Mouse (Mus musculus): ENCODE results near the gene Mrvi1.

DNA sequence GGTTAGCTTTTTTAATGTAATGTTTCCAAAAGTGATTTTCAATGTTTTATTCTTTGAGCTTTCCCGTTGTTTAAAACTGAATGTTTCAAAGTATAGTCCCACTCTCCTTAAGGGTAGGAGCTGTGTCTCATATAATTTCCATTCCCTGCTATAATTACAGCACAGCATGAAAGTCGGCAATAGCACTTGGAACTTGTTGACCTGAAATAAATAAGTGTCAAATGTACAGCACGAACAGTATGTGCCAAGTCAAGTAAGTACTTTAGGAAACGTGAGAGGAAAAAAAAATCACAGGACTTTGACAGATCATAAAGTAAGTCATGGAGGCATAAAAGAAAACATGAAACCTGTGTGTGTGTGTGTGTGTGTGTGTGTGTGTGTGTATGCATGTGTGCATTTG lies 160.2 kb downstream of the Mrvi1 start:
- TF ChIP-seq POLR2A (IDR thresholded peaks at IDR 0.05; ENCODE audit: insufficient read length, low read depth), result no peak
- TF ChIP-seq TCF12 (IDR thresholded peaks at IDR 0.05; ENCODE audit: insufficient read depth, poor library complexity, severe bottlenecking), result no peak
- TF ChIP-seq POLR2AphosphoS2 (IDR thresholded peaks at IDR 0.05; ENCODE audit: insufficient read length, low read depth), result no peak
- no peak for TF ChIP-seq CEBPB (IDR thresholded peaks at IDR 0.05; ENCODE audit: insufficient read depth, poor library complexity, severe bottlenecking)
- no peak for TF ChIP-seq TCF3 (IDR thresholded peaks at IDR 0.05; ENCODE audit: insufficient read length, low read depth)
- no peak for TF ChIP-seq MYOD1 (IDR thresholded peaks at IDR 0.05; ENCODE audit: control insufficient read depth in 1 of 3, insufficient read length in 2 of 3, low read depth in 2 of 3)
